Mouse (Mus musculus): ENCODE results near the gene Abcb9. TPM values are rescaled to one million over a fixed set of nuclear protein-coding genes. Genes with fewer than 3 reads are reported as not detected.

The Abcb9 gene
- total and polyA plus RNA-seq, 3 experiments = 0.60 to 0.75 (median 0.62) TPM

DNA sequence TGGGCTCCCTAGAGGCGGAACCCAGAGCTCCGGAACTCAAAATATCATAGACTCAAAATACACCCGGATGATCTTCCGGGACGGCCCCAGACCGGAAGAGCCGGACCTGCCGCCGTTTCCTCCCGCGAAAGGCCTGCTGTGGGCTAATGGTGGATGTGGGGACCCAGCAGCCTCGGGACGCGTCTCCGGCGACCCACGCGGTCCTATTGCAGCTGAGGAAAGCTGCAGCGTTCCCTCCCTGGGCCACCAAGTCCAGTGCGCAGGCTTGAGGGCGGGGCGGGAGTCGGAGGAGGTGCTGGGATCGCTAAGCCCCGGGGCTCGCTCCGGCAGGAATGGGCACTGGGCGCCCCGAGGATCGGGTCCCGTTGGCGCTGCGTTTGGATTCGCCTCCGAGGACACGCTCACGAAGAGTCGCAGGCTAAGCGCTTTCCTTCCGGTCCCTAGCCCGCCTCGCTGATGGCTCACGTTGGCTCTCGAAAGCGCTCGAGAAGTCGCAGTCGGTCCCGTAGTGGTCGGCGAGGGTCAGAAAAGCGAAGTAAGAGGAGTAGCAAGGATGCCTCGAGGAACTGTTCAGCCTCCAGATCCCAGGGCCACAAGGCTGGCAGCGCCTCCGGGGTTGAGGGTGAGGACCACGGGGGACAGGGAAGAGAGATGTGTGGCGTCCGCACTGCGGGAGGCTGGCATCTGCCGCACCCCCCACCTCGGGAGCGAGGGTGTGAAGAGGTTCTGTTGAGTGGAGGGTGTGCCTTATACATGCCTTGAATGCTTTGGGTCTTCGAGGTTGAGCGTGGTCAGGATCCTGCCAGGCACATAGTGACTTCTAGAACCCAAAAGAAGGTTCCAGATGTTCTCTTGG lies 20.6 kb upstream of the Abcb9 start, which contains the start of gene Arl6ip4:
Gene Arl6ip4 (plus strand): TSS at position 100 of the 856 bp plus-strand sequence.
- Histone ChIP-seq H3K4me3 (ENCODE audit: low read depth, low read length) (peak within 1 kb of the TSS; percentile 89), H3K9me3 (replicated peaks) (no peaks in the 10 kb centered on the region), H3K27me3 (ENCODE audit: insufficient read depth, low read length) (no peaks in the 10 kb centered on the region), H3K36me3 (replicated peaks) (peaks cover 75% of the 10 kb centered on the region), H3K4me1 (ENCODE audit: insufficient read depth, low read depth, low read length) (peaks cover 77% of the 10 kb centered on the region)
- DNase-seq (ENCODE audit: low spot score) (peak; percentile 85), ATAC-seq (ENCODE audit: extremely low read depth, insufficient number of reproducible peaks, low FRiP score, poor library complexity, severe bottlenecking) (0 out of 2 replicates have a peak, but pooled peaks have one; percentile 31)
- TF ChIP-seq CTCF (IDR thresholded peaks at IDR 0.05; ENCODE audit: low read depth, low read length) (no peak), POLR2AphosphoS5 (IDR thresholded peaks at IDR 0.05; ENCODE audit: insufficient replicate concordance, low read depth, low read length) (no peak), GATA2 (IDR thresholded peaks at IDR 0.05; ENCODE audit: borderline replicate concordance, low read depth, low read length) (no peak), GATA1 (IDR thresholded peaks at IDR 0.05; ENCODE audit: borderline replicate concordance, low read length) (no peak), TAL1 (conservative IDR thresholded peaks at IDR 0.05; ENCODE audit: low read depth, low read length) (no peak)

DNA sequence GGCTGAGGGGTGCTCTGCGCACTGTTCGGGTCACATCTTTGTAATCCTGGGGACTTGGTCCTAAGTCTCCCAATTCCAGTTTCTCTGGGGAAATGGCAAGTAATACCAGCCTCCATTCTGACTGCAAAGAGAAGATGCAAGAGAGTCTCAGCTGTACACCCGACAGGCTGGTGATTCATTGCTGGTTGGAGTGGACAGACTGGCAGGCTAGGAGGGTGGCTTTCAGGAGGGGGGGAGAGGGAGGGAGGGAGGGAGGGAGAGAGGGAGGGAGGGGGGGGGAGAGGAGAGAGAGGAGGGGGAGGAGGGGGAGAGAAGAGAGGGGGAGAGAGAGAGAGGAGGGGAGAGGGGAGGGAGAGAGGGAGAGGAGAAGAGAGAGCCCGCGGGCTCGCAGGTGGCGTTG lies 19.9 kb upstream of the Abcb9 start:
- peak overlapping the region; percentile 89 for H3K4me3 ChIP-seq (ENCODE audit: low read depth, low read length)
- peaks cover 4% of the 10 kb centered on the region; the same call in 1 of the 2 replicates for H3K9me3 ChIP-seq (replicated peaks)
- DNase-seq (ENCODE audit: low spot score) (no peak), ATAC-seq (ENCODE audit: extremely low read depth, insufficient number of reproducible peaks, low FRiP score, poor library complexity, severe bottlenecking) (no peak)
- no peaks in the 10 kb centered on the region for H3K27me3 ChIP-seq (ENCODE audit: insufficient read depth, low read length)
- peaks cover 81% of the 10 kb centered on the region for H3K4me1 ChIP-seq (ENCODE audit: insufficient read depth, low read depth, low read length)
- TF ChIP-seq GATA1 (IDR thresholded peaks at IDR 0.05; ENCODE audit: borderline replicate concordance, low read length) (no peak), POLR2AphosphoS5 (IDR thresholded peaks at IDR 0.05; ENCODE audit: insufficient replicate concordance, low read depth, low read length) (no peak), CTCF (IDR thresholded peaks at IDR 0.05; ENCODE audit: low read depth, low read length) (no peak), GATA2 (IDR thresholded peaks at IDR 0.05; ENCODE audit: borderline replicate concordance, low read depth, low read length) (no peak), TAL1 (conservative IDR thresholded peaks at IDR 0.05; ENCODE audit: low read depth, low read length) (no peak)
- peaks cover 68% of the 10 kb centered on the region for H3K36me3 ChIP-seq (replicated peaks)

- Histone ChIP-seq H3K4me1 (ENCODE audit: insufficient read depth, low read depth, low read length) (peaks cover 73% of the 10 kb centered on the region), H3K9me3 (replicated peaks) (peaks cover 4% of the 10 kb centered on the region; the same call in 1 of the 2 replicates), H3K36me3 (replicated peaks) (peaks cover 57% of the 10 kb centered on the region), H3K27me3 (ENCODE audit: insufficient read depth, low read length) (no peaks in the 10 kb centered on the region), H3K4me3 (ENCODE audit: low read depth, low read length) (no peak overlapping the region)
- ATAC-seq (ENCODE audit: extremely low read depth, insufficient number of reproducible peaks, low FRiP score, poor library complexity, severe bottlenecking) (no peak), DNase-seq (ENCODE audit: low spot score) (no peak)
- TF ChIP-seq POLR2AphosphoS5 (IDR thresholded peaks at IDR 0.05; ENCODE audit: insufficient replicate concordance, low read depth, low read length) = no peak
- no peak for TF ChIP-seq TAL1 (conservative IDR thresholded peaks at IDR 0.05; ENCODE audit: low read depth, low read length)
- no peak for TF ChIP-seq GATA1 (IDR thresholded peaks at IDR 0.05; ENCODE audit: borderline replicate concordance, low read length)
- TF ChIP-seq CTCF (IDR thresholded peaks at IDR 0.05; ENCODE audit: low read depth, low read length) = no peak
- TF ChIP-seq GATA2 (IDR thresholded peaks at IDR 0.05; ENCODE audit: borderline replicate concordance, low read depth, low read length) = no peak
These were observed 18.9 kb upstream of the Abcb9 start for GRCm38 (mm10) chr5:124114276-124115025.

DNA sequence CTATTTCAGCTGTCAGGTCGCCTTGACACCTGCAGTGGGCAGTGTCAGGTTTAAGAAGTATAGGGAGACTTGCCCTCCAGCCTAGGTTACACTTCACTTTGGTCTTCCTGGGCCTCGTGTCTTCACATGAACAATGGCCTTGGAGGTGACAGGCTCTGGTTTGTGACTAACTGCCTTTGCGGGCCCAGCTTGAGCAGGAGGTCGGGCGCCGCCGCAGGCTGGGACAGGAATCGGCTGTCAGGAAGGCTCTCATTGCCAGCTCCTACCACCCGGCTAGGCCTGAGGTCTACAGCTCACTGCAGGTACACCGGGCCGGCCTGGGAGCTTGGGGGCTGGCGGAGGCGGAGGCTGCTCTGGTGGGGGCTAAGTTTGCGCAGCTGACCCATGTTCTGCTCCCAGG lies 17.4 kb upstream of the Abcb9 start:
- peaks cover 4% of the 10 kb centered on the region; the same call in 1 of the 2 replicates for H3K9me3 ChIP-seq (replicated peaks)
- H3K36me3 ChIP-seq (replicated peaks) = peaks cover 43% of the 10 kb centered on the region
- H3K27me3 ChIP-seq (ENCODE audit: insufficient read depth, low read length) = no peaks in the 10 kb centered on the region
- peak; percentile 85 for DNase-seq (ENCODE audit: low spot score)
- peak overlapping the region; percentile 91 for H3K4me3 ChIP-seq (ENCODE audit: low read depth, low read length)
- peaks cover 59% of the 10 kb centered on the region for H3K4me1 ChIP-seq (ENCODE audit: insufficient read depth, low read depth, low read length)
- ATAC-seq (ENCODE audit: extremely low read depth, insufficient number of reproducible peaks, low FRiP score, poor library complexity, severe bottlenecking) = 0 out of 2 replicates have a peak, but pooled peaks have one; percentile 32
- TF ChIP-seq GATA2 (IDR thresholded peaks at IDR 0.05; ENCODE audit: borderline replicate concordance, low read depth, low read length) (no peak), CTCF (IDR thresholded peaks at IDR 0.05; ENCODE audit: low read depth, low read length) (peak; percentile 17; the same call in 1 of the 2 replicates)

DNA sequence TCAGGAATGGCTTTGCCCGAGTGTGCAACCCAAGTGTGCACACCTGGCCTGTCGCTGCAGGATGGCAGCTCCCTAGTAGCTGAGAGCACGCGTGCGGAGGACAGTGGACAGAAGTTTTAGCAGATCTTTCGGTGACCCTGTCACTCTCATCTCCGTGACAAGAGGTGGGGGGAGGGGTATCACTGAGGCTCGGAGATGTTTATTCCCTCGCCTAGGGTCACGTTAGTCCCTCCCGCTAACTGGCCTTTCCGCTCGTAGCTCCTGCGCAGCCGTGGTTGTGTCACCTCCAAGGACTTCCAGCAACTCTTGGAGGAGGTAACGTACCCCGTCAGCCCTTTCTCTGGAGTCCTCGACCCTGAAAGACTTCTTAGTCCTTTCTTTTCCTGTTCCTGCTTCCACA lies 16.9 kb upstream of the Abcb9 start:
- H3K4me3 ChIP-seq (ENCODE audit: low read depth, low read length) = peak overlapping the region; percentile 91
- H3K36me3 ChIP-seq (replicated peaks) = peaks cover 38% of the 10 kb centered on the region
- peaks cover 4% of the 10 kb centered on the region; the same call in 1 of the 2 replicates for H3K9me3 ChIP-seq (replicated peaks)
- peaks cover 54% of the 10 kb centered on the region for H3K4me1 ChIP-seq (ENCODE audit: insufficient read depth, low read depth, low read length)
- no peak for DNase-seq (ENCODE audit: low spot score)
- TF ChIP-seq GATA2 (IDR thresholded peaks at IDR 0.05; ENCODE audit: borderline replicate concordance, low read depth, low read length) = no peak
- TF ChIP-seq TAL1 (conservative IDR thresholded peaks at IDR 0.05; ENCODE audit: low read depth, low read length) = no peak
- no peak for TF ChIP-seq POLR2AphosphoS5 (IDR thresholded peaks at IDR 0.05; ENCODE audit: insufficient replicate concordance, low read depth, low read length)
- no peak for TF ChIP-seq CTCF (IDR thresholded peaks at IDR 0.05; ENCODE audit: low read depth, low read length)
- TF ChIP-seq GATA1 (IDR thresholded peaks at IDR 0.05; ENCODE audit: borderline replicate concordance, low read length) = no peak
- no peak for ATAC-seq (ENCODE audit: extremely low read depth, insufficient number of reproducible peaks, low FRiP score, poor library complexity, severe bottlenecking)
- no peaks in the 10 kb centered on the region for H3K27me3 ChIP-seq (ENCODE audit: insufficient read depth, low read length)

All from G1E (cell line).